Mouse (Mus musculus) neutrophil, adult 59 days (primary cell): ENCODE results near the gene Izumo1. TPM values are rescaled to one million over a fixed set of nuclear protein-coding genes. Genes with fewer than 3 reads are reported as not detected.

ENCODE experiments used
- total RNA-seq, 2 experiments: library from RNA; stranded (reverse); gene quantifications; 1 replicate in 1 of 2; 2 replicates in 1 of 2; pipeline ENCODE4 v1.2.4; 2023

Izumo1 gene
- under 1 TPM in 1 of 2 experiments, not detected in 1; 0.47 TPM for total RNA-seq

GRCm38 (mm10) chr7:45621443-45621842, at the start of gene Izumo1:
Gene Izumo1 (plus strand): TSS chr7:45621811.

GRCm38 (mm10) chr7:45617042-45617695, 4.4 kb upstream of the Izumo1 start, which contains the start of gene Fut1:
Gene Fut1 (plus strand): TSS chr7:45617289.

GRCm38 (mm10) chr7:45627261-45627660, 5.7 kb downstream of the Izumo1 start, which contains the start of gene Rasip1:
Gene Rasip1 (plus strand): TSS chr7:45627488.

GRCm38 (mm10) chr7:45639561-45640027, 18.0 kb downstream of the Izumo1 start, which contains the start of gene Mamstr:
Gene Mamstr (plus strand): TSS chr7:45639977.

GRCm38 (mm10) chr7:45666161-45666560, 44.5 kb downstream of the Izumo1 start, which contains the start of gene Fut2:
Gene Fut2 (minus strand): TSS chr7:45666394.

Other genes starting within 250 kb of the Izumo1 start
- 100 to 1,000 TPM; 286 to 302 TPM for gene Snrnp70, start 226.1 kb upstream of the Izumo1 start, total RNA-seq
- gene Kcna7, start 216.2 kb upstream of the Izumo1 start, total RNA-seq = not detected
- not detected for gene Ntf5, start 208.1 kb upstream of the Izumo1 start, total RNA-seq
- gene Lhb, start 201.0 kb upstream of the Izumo1 start, total RNA-seq = not detected
- gene Gys1, start 187.0 kb upstream of the Izumo1 start, total RNA-seq = 10 to 100 TPM; 49.3 to 67.0 TPM
- gene Ruvbl2, start 183.7 kb upstream of the Izumo1 start, total RNA-seq = 10 to 100 TPM; 31.3 to 32.1 TPM
- gene Ftl1, start 161.9 kb upstream of the Izumo1 start, total RNA-seq = 1,000 to 10,000 TPM; 1,155 to 1,244 TPM
- gene Bax, start 154.9 kb upstream of the Izumo1 start, total RNA-seq = 10 to 100 TPM; 42.2 to 50.4 TPM
- not detected for gene Tulp2, start 139.9 kb upstream of the Izumo1 start, total RNA-seq
- gene Gm45808, start 135.0 kb upstream of the Izumo1 start, total RNA-seq = 1 to 10 TPM in 1 of 2 experiments, under 1 TPM in 1; 0.80 to 1.9 TPM
- 1 to 10 TPM; 6.0 to 7.5 TPM for gene Dhdh, start 133.0 kb upstream of the Izumo1 start, total RNA-seq
- gene Nucb1, start 111.4 kb upstream of the Izumo1 start, total RNA-seq = 100 to 1,000 TPM; 103 to 126 TPM
- 100 to 1,000 TPM; 173 to 218 TPM for gene Ppp1r15a, start 95.5 kb upstream of the Izumo1 start, total RNA-seq
- not detected for gene Plekha4, start 95.5 kb upstream of the Izumo1 start, total RNA-seq
- gene Hsd17b14, start 66.9 kb upstream of the Izumo1 start, total RNA-seq = not detected
- 10 to 100 TPM; 32.2 to 35.8 TPM for gene Bcat2, start 51.7 kb upstream of the Izumo1 start, total RNA-seq
- not detected for gene Fgf21, start 6.3 kb upstream of the Izumo1 start, total RNA-seq
- gene Fut1, start 4.5 kb upstream of the Izumo1 start, total RNA-seq = 1 to 10 TPM in 1 of 2 experiments, not detected in 1; 1.2 TPM
- gene Rasip1, start 5.7 kb downstream of the Izumo1 start, total RNA-seq = 1 to 10 TPM; 2.6 to 2.7 TPM
- gene Mamstr, start 18.2 kb downstream of the Izumo1 start, total RNA-seq = under 1 TPM; 0.07 to 0.11 TPM
- gene Fut2, start 44.6 kb downstream of the Izumo1 start, total RNA-seq = not detected
- gene Ntn5, start 62.2 kb downstream of the Izumo1 start, total RNA-seq = not detected
- gene Sec1, start 72.6 kb downstream of the Izumo1 start, total RNA-seq = under 1 TPM in 1 of 2 experiments, not detected in 1; 0.18 TPM
- gene Car11, start 78.0 kb downstream of the Izumo1 start, total RNA-seq = not detected
- 1 to 10 TPM; 7.5 to 9.2 TPM for gene Dbp, start 83.3 kb downstream of the Izumo1 start, total RNA-seq
- gene Rpl18, start 93.6 kb downstream of the Izumo1 start, total RNA-seq = 100 to 1,000 TPM; 750 to 815 TPM
- 10 to 100 TPM; 52.8 to 54.1 TPM for gene Sphk2, start 96.2 kb downstream of the Izumo1 start, total RNA-seq
- under 1 TPM; 0.13 to 0.36 TPM for gene Fam83e, start 99.4 kb downstream of the Izumo1 start, total RNA-seq
- gene Spaca4, start 104.0 kb downstream of the Izumo1 start, total RNA-seq = not detected
- under 1 TPM in 1 of 2 experiments, not detected in 1; 0.22 TPM for gene Lmtk3, start 161.9 kb downstream of the Izumo1 start, total RNA-seq
- gene Sult2b1, start 162.9 kb downstream of the Izumo1 start, total RNA-seq = not detected
- gene Cyth2, start 192.8 kb downstream of the Izumo1 start, total RNA-seq = 10 to 100 TPM; 90.5 to 95.6 TPM
- under 1 TPM; 0.22 to 0.40 TPM for gene Kcnj14, start 203.0 kb downstream of the Izumo1 start, total RNA-seq
- gene Grwd1, start 209.1 kb downstream of the Izumo1 start, total RNA-seq = 1 to 10 TPM; 6.7 to 7.6 TPM